Mouse (Mus musculus) G1E (cell line): ENCODE data around the gene Olfr1377.

Experiments
- CTCF ChIP-seq: IDR thresholded peaks from 2 replicates; pipeline ENCODE4 v1.5.1; 2012; ENCODE audit warnings: low read depth, low read length, inconsistent platforms, mixed read lengths
- GATA1 ChIP-seq: IDR thresholded peaks from 2 replicates; pipeline ENCODE4 v1.6.1; 2012; ENCODE audit warnings: borderline replicate concordance, low read length, inconsistent platforms, mixed read lengths

GRCm38 (mm10) chr11:50953665-50954064 is 28.1 kb upstream of the Olfr1377 start, which contains the start of gene Prop1:
- TF ChIP-seq CTCF = no peak
- TF ChIP-seq GATA1 = no peak
